Mouse (Mus musculus): ENCODE results near the gene Tmem107. TPM values are rescaled to one million over a fixed set of nuclear protein-coding genes. Genes with fewer than 3 reads are reported as not detected.
A peak's percentile ranks its signal among the peaks of the same experiment; 100 is the strongest.

Gene Tmem107
- polyA plus RNA-seq, 1 experiment: 7.0 TPM

GRCm38 (mm10) chr11:69036486-69037230, 33.9 kb upstream of the Tmem107 start:
- H3K4me3 ChIP-seq (ENCODE audit: extremely low read depth, insufficient read depth, insufficient read length): peak overlapping the region; percentile 88
- DNase-seq (ENCODE audit: low read depth in 1 of 2, low spot score in 2 of 2): peak; percentile 71 to 80
- peaks cover 1% of the 10 kb centered on the region; the same call in 1 of the 2 replicates for H3K36me3 ChIP-seq (ENCODE audit: control insufficient read depth, insufficient read depth, low read length)
- WGBS: 11% methylated on average over 20 of the region's 20 CpGs
- H3K27ac ChIP-seq (ENCODE audit: insufficient read depth, low read length): peak overlapping the region; percentile 48
- H3K27me3 ChIP-seq (ENCODE audit: control insufficient read depth, insufficient read depth, low read length): no peaks in the 10 kb centered on the region
- no peak for TF ChIP-seq CTCF (IDR thresholded peaks at IDR 0.05; ENCODE audit: extremely low read depth, insufficient read depth, insufficient read length, insufficient replicate concordance)
- no peak for TF ChIP-seq POLR2A (IDR thresholded peaks at IDR 0.05; ENCODE audit: low read depth, low read length)
- peaks cover 10% of the 10 kb centered on the region for H3K4me1 ChIP-seq (ENCODE audit: control insufficient read depth, insufficient read depth, insufficient read length)

- peak overlapping the region; percentile 48 for H3K27ac ChIP-seq (ENCODE audit: insufficient read depth, low read length)
- H3K36me3 ChIP-seq (ENCODE audit: control insufficient read depth, insufficient read depth, low read length): peaks cover 1% of the 10 kb centered on the region; the same call in 1 of the 2 replicates
- DNase-seq (ENCODE audit: low read depth in 1 of 2, low spot score in 2 of 2): peak; percentile 77 to 79
- TF ChIP-seq POLR2A (IDR thresholded peaks at IDR 0.05; ENCODE audit: low read depth, low read length): no peak
- TF ChIP-seq CTCF (IDR thresholded peaks at IDR 0.05; ENCODE audit: extremely low read depth, insufficient read depth, insufficient read length, insufficient replicate concordance): no peak
- under 1% methylated on average over 34 of the region's 34 CpGs for WGBS
- peak overlapping the region; percentile 88 for H3K4me3 ChIP-seq (ENCODE audit: extremely low read depth, insufficient read depth, insufficient read length)
- peaks cover 10% of the 10 kb centered on the region for H3K4me1 ChIP-seq (ENCODE audit: control insufficient read depth, insufficient read depth, insufficient read length)
- no peaks in the 10 kb centered on the region for H3K27me3 ChIP-seq (ENCODE audit: control insufficient read depth, insufficient read depth, low read length)
Observed at GRCm38 (mm10) chr11:69037231-69038061, 33.2 kb upstream of the Tmem107 start.

GRCm38 (mm10) chr11:69038173-69038572, 32.4 kb upstream of the Tmem107 start:
- DNase-seq (ENCODE audit: low read depth in 1 of 2, low spot score in 2 of 2): no peak
- no peak overlapping the region for H3K27ac ChIP-seq (ENCODE audit: insufficient read depth, low read length)
- H3K4me3 ChIP-seq (ENCODE audit: extremely low read depth, insufficient read depth, insufficient read length): no peak overlapping the region
- peaks cover 13% of the 10 kb centered on the region for H3K4me1 ChIP-seq (ENCODE audit: control insufficient read depth, insufficient read depth, insufficient read length)
- peaks cover 1% of the 10 kb centered on the region; the same call in 1 of the 2 replicates for H3K36me3 ChIP-seq (ENCODE audit: control insufficient read depth, insufficient read depth, low read length)
- H3K27me3 ChIP-seq (ENCODE audit: control insufficient read depth, insufficient read depth, low read length): no peaks in the 10 kb centered on the region
- WGBS: 86% methylated on average over 5 of the region's 5 CpGs
- TF ChIP-seq POLR2A (IDR thresholded peaks at IDR 0.05; ENCODE audit: low read depth, low read length) (no peak), CTCF (IDR thresholded peaks at IDR 0.05; ENCODE audit: extremely low read depth, insufficient read depth, insufficient read length, insufficient replicate concordance) (no peak)

GRCm38 (mm10) chr11:69045531-69046394, 24.8 kb upstream of the Tmem107 start, which contains the start of gene Aurkb:
Gene Aurkb (plus strand): TSS chr11:69045647.
- TF ChIP-seq CTCF (IDR thresholded peaks at IDR 0.05; ENCODE audit: extremely low read depth, insufficient read depth, insufficient read length, insufficient replicate concordance) (no peak), POLR2A (IDR thresholded peaks at IDR 0.05; ENCODE audit: low read depth, low read length) (no peak)
- WGBS: under 1% methylated on average over 54 of the region's 54 CpGs
- Histone ChIP-seq H3K4me3 (ENCODE audit: extremely low read depth, insufficient read depth, insufficient read length) (peak within 1 kb of the TSS; percentile 81), H3K4me1 (ENCODE audit: control insufficient read depth, insufficient read depth, insufficient read length) (peaks cover 6% of the 10 kb centered on the region; the same call in 1 of the 2 replicates), H3K27me3 (ENCODE audit: control insufficient read depth, insufficient read depth, low read length) (no peaks in the 10 kb centered on the region), H3K27ac (ENCODE audit: insufficient read depth, low read length) (peak within 1 kb of the TSS; percentile 99), H3K36me3 (ENCODE audit: control insufficient read depth, insufficient read depth, low read length) (no peaks in the 10 kb centered on the region)
- peak; percentile 78 to 80 for DNase-seq (ENCODE audit: low read depth in 1 of 2, low spot score in 2 of 2)

GRCm38 (mm10) chr11:69046395-69046774, 24.2 kb upstream of the Tmem107 start:
- 10% methylated on average over 9 of the region's 9 CpGs for WGBS
- peak overlapping the region; percentile 31; the same call in 1 of the 2 replicates for H3K4me3 ChIP-seq (ENCODE audit: extremely low read depth, insufficient read depth, insufficient read length)
- H3K27ac ChIP-seq (ENCODE audit: insufficient read depth, low read length): no peak overlapping the region
- peaks cover 6% of the 10 kb centered on the region; the same call in 1 of the 2 replicates for H3K4me1 ChIP-seq (ENCODE audit: control insufficient read depth, insufficient read depth, insufficient read length)
- no peaks in the 10 kb centered on the region for H3K27me3 ChIP-seq (ENCODE audit: control insufficient read depth, insufficient read depth, low read length)
- TF ChIP-seq CTCF (IDR thresholded peaks at IDR 0.05; ENCODE audit: extremely low read depth, insufficient read depth, insufficient read length, insufficient replicate concordance): no peak
- TF ChIP-seq POLR2A (IDR thresholded peaks at IDR 0.05; ENCODE audit: low read depth, low read length): no peak
- no peaks in the 10 kb centered on the region for H3K36me3 ChIP-seq (ENCODE audit: control insufficient read depth, insufficient read depth, low read length)
- DNase-seq (ENCODE audit: low read depth in 1 of 2, low spot score in 2 of 2): no peak

- Histone ChIP-seq H3K36me3 (ENCODE audit: control insufficient read depth, insufficient read depth, low read length) (no peaks in the 10 kb centered on the region), H3K27me3 (ENCODE audit: control insufficient read depth, insufficient read depth, low read length) (no peaks in the 10 kb centered on the region), H3K27ac (ENCODE audit: insufficient read depth, low read length) (no peak overlapping the region), H3K4me3 (ENCODE audit: extremely low read depth, insufficient read depth, insufficient read length) (no peak overlapping the region), H3K4me1 (ENCODE audit: control insufficient read depth, insufficient read depth, insufficient read length) (peaks cover 6% of the 10 kb centered on the region; the same call in 1 of the 2 replicates)
- TF ChIP-seq CTCF (IDR thresholded peaks at IDR 0.05; ENCODE audit: extremely low read depth, insufficient read depth, insufficient read length, insufficient replicate concordance) (no peak), POLR2A (IDR thresholded peaks at IDR 0.05; ENCODE audit: low read depth, low read length) (no peak)
- WGBS: 97% methylated on average over 12 of the region's 12 CpGs
- no peak for DNase-seq (ENCODE audit: low read depth in 1 of 2, low spot score in 2 of 2)
Observed at GRCm38 (mm10) chr11:69047592-69047991, 23.0 kb upstream of the Tmem107 start.

Measured in spleen, adult 2 months (tissue).